Mouse (Mus musculus) liver, embryonic 16.5 days (tissue): Measurements from ENCODE around the gene Ankib1. TPM values are rescaled to one million over a fixed set of nuclear protein-coding genes. Genes with fewer than 3 reads are reported as not detected.

Source experiments
- ATAC-seq: fragments of 200-750 bp; cut with Nextera tagmentation; 2 replicates; pipeline ENCODE4 v1.8.0; 2017; ENCODE audit warnings: low read depth, mild to moderate bottlenecking, moderate number of reproducible peaks, moderate library complexity
- H3K27ac ChIP-seq: fragments of 300-500 bp; sonication (generic); 2 replicates; pipeline ENCODE4 v1.5.1; 2014; ENCODE audit warnings: mild to moderate bottlenecking, low read length
- H3K27me3 ChIP-seq: fragments of 300-500 bp; sonication (generic); 2 replicates; pipeline ENCODE4 v1.6.1; 2014; ENCODE audit warnings: low read depth, low read length, mixed read lengths; ENCODE audit not compliant: control insufficient read depth, insufficient read depth
- H3K36me3 ChIP-seq: fragments of 300-500 bp; sonication (generic); 2 replicates; pipeline ENCODE4 v1.6.1; 2014; ENCODE audit warnings: mild to moderate bottlenecking; ENCODE audit not compliant: control insufficient read depth, insufficient read depth
- H3K4me1 ChIP-seq: fragments of 300-500 bp; sonication (generic); 2 replicates; pipeline ENCODE4 v1.6.1; 2014; ENCODE audit warnings: low read depth, low read length, mixed read lengths; ENCODE audit not compliant: control insufficient read depth
- H3K4me2 ChIP-seq: fragments of 300-500 bp; sonication (generic); 2 replicates; pipeline ENCODE4 v1.6.1; 2014; ENCODE audit warnings: low read depth, low read length, mixed read lengths
- H3K4me3 ChIP-seq: fragments of 300-500 bp; sonication (generic); 2 replicates; pipeline ENCODE4 v1.5.1; 2014; ENCODE audit warnings: low read depth, mild to moderate bottlenecking, low read length
- H3K9ac ChIP-seq: fragments of 300-500 bp; sonication (generic); 2 replicates; pipeline ENCODE4 v1.6.1; 2014; ENCODE audit warnings: low read depth, low read length
- H3K9me3 ChIP-seq: fragments of 300-500 bp; sonication (generic); replicated peaks from 2 replicates; pipeline ENCODE4 v1.6.1; 2016; ENCODE audit warnings: low read length; ENCODE audit not compliant: control insufficient read depth
- whole genome bisulfite sequencing: fragments of 180-500 bp; shearing (Covaris S2); extraction: QIAGEN DNeasy Blood & Tissue Kit; methylation state at CpG from one replicate; pipeline ENCODE4 v1.1.7; 2014; ENCODE audit not compliant: insufficient replicate concordance; 5-methylcytosine and 5-hydroxymethylcytosine counted together
- polyA plus RNA-seq: library from polyadenylated mRNA; unstranded; fragments of >200 nt; fragmentation: Nextera tagmentation; extraction: Ambion mirVana; gene quantifications from 2 replicates; pipeline ENCODE4 v1.2.1, GENCODE M21; 2015

The Ankib1 gene
- polyA plus RNA-seq, result 2.5 and 2.8 TPM in 2 replicates

- peak within 1 kb of the TSS; percentile 93 for H3K4me2 ChIP-seq
- peak; percentile 86 for ATAC-seq
- WGBS, result 0% methylated on average over 102 of the region's 109 CpGs
Observed at GRCm38 (mm10) chr5:3802433-3803291, at the start of gene Ankib1, which contains the start of gene Krit1. Gene Ankib1, minus strand, starts transcription at chr5:3802925. Gene Krit1, plus strand, starts transcription at chr5:3803184.

GRCm38 (mm10) chr5:3845026-3845425 lies 42.3 kb upstream of the Ankib1 start, which contains the start of gene Lrrd1:
Gene Lrrd1, plus strand, starts transcription at chr5:3845173.
- Histone ChIP-seq H3K4me2 (no peak within 1 kb of the TSS), H3K36me3 (no peaks in the 10 kb centered on the region), H3K9me3 (no peaks in the 10 kb centered on the region), H3K27ac (no peak within 1 kb of the TSS), H3K27me3 (no peaks in the 10 kb centered on the region), H3K4me1 (no peaks in the 10 kb centered on the region), H3K9ac (no peak within 1 kb of the TSS), H3K4me3 (no peak within 1 kb of the TSS)
- ATAC-seq, result no peak
- WGBS, result 18% methylated on average over 24 of the region's 24 CpGs

More at GRCm38 (mm10) chr5:3802433-3803291, at the start of gene Ankib1, which contains the start of gene Krit1:
- Histone ChIP-seq H3K9ac (peak within 1 kb of the TSS; percentile 93), H3K4me1 (peaks cover 17% of the 10 kb centered on the region), H3K9me3 (no peaks in the 10 kb centered on the region), H3K27me3 (no peaks in the 10 kb centered on the region), H3K36me3 (no peaks in the 10 kb centered on the region), H3K4me3 (peak within 1 kb of the TSS; percentile 98), H3K27ac (peak within 1 kb of the TSS; percentile 98)

- no peaks in the 10 kb centered on the region for H3K9me3 ChIP-seq
- no peak overlapping the region for H3K27ac ChIP-seq
- no peak for ATAC-seq
- H3K4me2 ChIP-seq, result no peak overlapping the region
- H3K27me3 ChIP-seq, result no peaks in the 10 kb centered on the region
- H3K36me3 ChIP-seq, result peaks cover 17% of the 10 kb centered on the region
- H3K4me3 ChIP-seq, result no peak overlapping the region
- no peak overlapping the region for H3K9ac ChIP-seq
- WGBS, result 14% methylated on average over 1 of the region's 1 CpGs
- no peaks in the 10 kb centered on the region for H3K4me1 ChIP-seq
Observed at GRCm38 (mm10) chr5:3834107-3834506, 31.4 kb upstream of the Ankib1 start.

GRCm38 (mm10) chr5:3808472-3808871 lies 5.7 kb upstream of the Ankib1 start:
- Histone ChIP-seq H3K9me3 (no peaks in the 10 kb centered on the region), H3K36me3 (peaks cover 12% of the 10 kb centered on the region; the same call in 1 of the 2 replicates), H3K9ac (no peak overlapping the region), H3K4me1 (peaks cover 3% of the 10 kb centered on the region), H3K4me2 (no peak overlapping the region), H3K27ac (no peak overlapping the region), H3K27me3 (no peaks in the 10 kb centered on the region), H3K4me3 (no peak overlapping the region)
- WGBS, result 91% methylated on average over 1 of the region's 1 CpGs
- ATAC-seq, result no peak

- peak overlapping the region; percentile 93 for H3K9ac ChIP-seq
- peak overlapping the region; percentile 93 for H3K4me2 ChIP-seq
- H3K4me1 ChIP-seq, result peaks cover 17% of the 10 kb centered on the region
- no peaks in the 10 kb centered on the region for H3K36me3 ChIP-seq
- peak; percentile 72 for ATAC-seq
- no peaks in the 10 kb centered on the region for H3K9me3 ChIP-seq
- H3K27me3 ChIP-seq, result no peaks in the 10 kb centered on the region
- H3K27ac ChIP-seq, result peak overlapping the region; percentile 98
- under 1% methylated on average over 36 of the region's 36 CpGs for WGBS
- peak overlapping the region; percentile 98 for H3K4me3 ChIP-seq
Observed at GRCm38 (mm10) chr5:3803292-3804165, 804 bp upstream of the Ankib1 start.

GRCm38 (mm10) chr5:3801672-3802432 lies 873 bp downstream of the Ankib1 start:
- H3K4me2 ChIP-seq, result peak overlapping the region; percentile 93
- no peak for ATAC-seq
- no peaks in the 10 kb centered on the region for H3K27me3 ChIP-seq
- H3K36me3 ChIP-seq, result no peaks in the 10 kb centered on the region
- peak overlapping the region; percentile 98 for H3K4me3 ChIP-seq
- WGBS, result 4% methylated on average over 18 of the region's 18 CpGs
- H3K4me1 ChIP-seq, result peaks cover 17% of the 10 kb centered on the region
- no peaks in the 10 kb centered on the region for H3K9me3 ChIP-seq
- H3K9ac ChIP-seq, result peak overlapping the region; percentile 93
- H3K27ac ChIP-seq, result peak overlapping the region; percentile 98

GRCm38 (mm10) chr5:3800881-3801280 lies 1.8 kb downstream of the Ankib1 start:
- Histone ChIP-seq H3K36me3 (no peaks in the 10 kb centered on the region), H3K4me3 (no peak overlapping the region), H3K27me3 (no peaks in the 10 kb centered on the region), H3K9ac (no peak overlapping the region), H3K9me3 (no peaks in the 10 kb centered on the region), H3K27ac (no peak overlapping the region), H3K4me2 (no peak overlapping the region), H3K4me1 (peaks cover 17% of the 10 kb centered on the region)
- 76% methylated on average over 4 of the region's 4 CpGs for WGBS
- no peak for ATAC-seq

GRCm38 (mm10) chr5:3800041-3800440 lies 2.7 kb downstream of the Ankib1 start:
- no peak overlapping the region for H3K4me3 ChIP-seq
- 84% methylated on average over 1 of the region's 1 CpGs for WGBS
- H3K4me2 ChIP-seq, result no peak overlapping the region
- H3K36me3 ChIP-seq, result no peaks in the 10 kb centered on the region
- H3K27me3 ChIP-seq, result no peaks in the 10 kb centered on the region
- H3K4me1 ChIP-seq, result peaks cover 17% of the 10 kb centered on the region
- no peaks in the 10 kb centered on the region for H3K9me3 ChIP-seq
- no peak for ATAC-seq
- no peak overlapping the region for H3K9ac ChIP-seq
- H3K27ac ChIP-seq, result no peak overlapping the region
